Mouse (Mus musculus) small intestine, adult 2 months (tissue): ENCODE data around the gene Cdiptos.

ENCODE experiments used
- CTCF ChIP-seq: fragments of 200-500 bp; IDR thresholded peaks from 2 replicates; pipeline ENCODE4 v1.5.1; 2012; ENCODE audit warnings: low read depth, mild to moderate bottlenecking, control low read depth, inconsistent platforms, low read length, moderate library complexity, mixed read lengths; ENCODE audit not compliant: insufficient replicate concordance, insufficient read length; ENCODE audit errors: extremely low read depth
- POLR2A ChIP-seq: fragments of 200-500 bp; IDR thresholded peaks from 2 replicates; pipeline ENCODE4 v1.6.1; 2012; ENCODE audit warnings: low read depth, mild to moderate bottlenecking, control low read depth, inconsistent platforms, low read length, moderate library complexity

GRCm38 (mm10) chr7:127013385-127013784, 37.5 kb upstream of the Cdiptos start:
- TF ChIP-seq CTCF (no peak), POLR2A (no peak)
